Mouse (Mus musculus): ENCODE data around the gene Mup7.
"Not testable (repeated sequence)": the region's sequence is repeated elsewhere in the genome, so short reads cannot be mapped to it uniquely, and the experiment has no call there.

GRCm38 (mm10) chr4:60020141-60020540 lies 50.1 kb downstream of the Mup7 start:
- TF ChIP-seq POLR2A (IDR thresholded peaks at IDR 0.05; ENCODE audit: borderline replicate concordance, extremely low read depth, low read depth, low read length); CTCF (IDR thresholded peaks at IDR 0.05; ENCODE audit: insufficient read depth, low read length): not testable (repeated sequence)
